Mouse (Mus musculus) left cerebral cortex, adult 11 months (tissue): ENCODE data around the gene Cpa3.

ENCODE experiments used
- DNase-seq: peaks from one replicate; pipeline ENCODE4 v3.0.0; 2022; ENCODE audit warnings: low spot score

Gene Cpa3

GRCm38 (mm10) chr3:20242050-20242449 is at the start of gene Cpa3:
Cpa3 (minus strand) TSS chr3:20242181.
- no peak for DNase-seq

GRCm38 (mm10) chr3:20291370-20291769 is 49.4 kb upstream of the Cpa3 start:
- no peak for DNase-seq

- DNase-seq = no peak
These were observed 46.8 kb upstream of the Cpa3 start for GRCm38 (mm10) chr3:20288761-20289160.

- DNase-seq = no peak
These were observed 39.8 kb upstream of the Cpa3 start for GRCm38 (mm10) chr3:20281796-20282195.

GRCm38 (mm10) chr3:20275633-20276032 is 33.7 kb upstream of the Cpa3 start, which contains the start of gene Cpb1:
Cpb1 (minus strand) TSS chr3:20275733.
- no peak for DNase-seq

- no peak for DNase-seq
These were observed 12.8 kb upstream of the Cpa3 start for GRCm38 (mm10) chr3:20254566-20255479.

GRCm38 (mm10) chr3:20243913-20244312 is 1.9 kb upstream of the Cpa3 start:
- DNase-seq = no peak

GRCm38 (mm10) chr3:20239741-20240140 is 2.2 kb downstream of the Cpa3 start:
- no peak for DNase-seq

- no peak for DNase-seq
These were observed 5.0 kb downstream of the Cpa3 start for GRCm38 (mm10) chr3:20236965-20237364.

- DNase-seq = no peak
These were observed 13.0 kb downstream of the Cpa3 start for GRCm38 (mm10) chr3:20229027-20229426.

GRCm38 (mm10) chr3:20225429-20225828 is 16.6 kb downstream of the Cpa3 start:
- DNase-seq = no peak

GRCm38 (mm10) chr3:20222926-20223698 is 18.9 kb downstream of the Cpa3 start:
- no peak for DNase-seq

- DNase-seq = no peak
These were observed 19.8 kb downstream of the Cpa3 start for GRCm38 (mm10) chr3:20222136-20222535.

- peak; percentile 17 for DNase-seq
These were observed 43.1 kb downstream of the Cpa3 start for GRCm38 (mm10) chr3:20198869-20199268.

GRCm38 (mm10) chr3:20197878-20198277 is 44.1 kb downstream of the Cpa3 start:
- no peak for DNase-seq

GRCm38 (mm10) chr3:20188976-20189675 is 52.9 kb downstream of the Cpa3 start:
- DNase-seq = no peak

- DNase-seq = no peak
These were observed 69.6 kb downstream of the Cpa3 start for GRCm38 (mm10) chr3:20172394-20172793.

GRCm38 (mm10) chr3:20167487-20167886 is 74.5 kb downstream of the Cpa3 start:
- DNase-seq = no peak
